Mouse (Mus musculus) kidney, adult 2 months (tissue): ENCODE results near the gene Ift57.

ENCODE experiments used
- CTCF ChIP-seq: fragments of 200-500 bp; conservative IDR thresholded peaks from 2 replicates; pipeline ENCODE4 v1.5.1; 2011; ENCODE audit warnings: low read depth, mild to moderate bottlenecking, control low read depth, low read length, moderate library complexity, mixed read lengths; ENCODE audit not compliant: insufficient read depth, insufficient read length
- POLR2A ChIP-seq: fragments of 200-500 bp; IDR thresholded peaks from one replicate; pipeline ENCODE4 v1.6.1; 2011; ENCODE audit warnings: low read depth, low read length, control low read depth

DNA sequence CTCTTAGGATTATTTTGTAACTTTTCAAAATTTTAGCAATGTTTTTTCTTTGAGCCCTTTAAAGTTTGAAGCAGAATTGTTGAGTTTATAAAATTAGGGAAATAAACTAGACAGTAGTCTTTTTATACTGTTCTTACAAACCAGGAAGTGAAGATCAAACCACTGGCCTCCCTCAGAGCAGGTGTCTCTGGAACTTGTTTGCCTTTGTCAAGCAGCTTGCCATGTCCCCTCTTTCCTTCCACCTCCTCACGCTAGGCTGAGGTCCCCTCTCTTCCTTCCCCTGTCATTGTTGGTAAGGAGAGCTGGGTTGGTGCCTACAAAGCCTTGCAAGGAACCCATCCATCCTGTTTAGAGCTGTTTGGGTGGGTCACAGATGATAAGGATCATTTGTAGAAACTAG is 9.0 kb downstream of the Ift57 start:
- TF ChIP-seq CTCF (no peak), POLR2A (no peak)
